Mouse (Mus musculus) heart, adult 2 months (tissue): ENCODE results near the gene Optc.

Source experiments
- CTCF ChIP-seq: fragments of 200-600 bp; IDR thresholded peaks from 2 replicates; pipeline ENCODE4 v1.8.1; 2022; ENCODE audit warnings: antibody characterized with exemption, mild to moderate bottlenecking, moderate library complexity
- EP300 ChIP-seq: fragments of 200-500 bp; IDR thresholded peaks from 2 replicates; pipeline ENCODE4 v1.6.1; 2011; ENCODE audit warnings: low read depth, low read length, control low read depth; ENCODE audit not compliant: insufficient read depth
- POLR2A ChIP-seq: fragments of 200-500 bp; IDR thresholded peaks from 2 replicates; pipeline ENCODE4 v1.6.1; 2011; ENCODE audit warnings: mild to moderate bottlenecking, low read depth, low read length, control low read depth; ENCODE audit not compliant: insufficient read depth

DNA sequence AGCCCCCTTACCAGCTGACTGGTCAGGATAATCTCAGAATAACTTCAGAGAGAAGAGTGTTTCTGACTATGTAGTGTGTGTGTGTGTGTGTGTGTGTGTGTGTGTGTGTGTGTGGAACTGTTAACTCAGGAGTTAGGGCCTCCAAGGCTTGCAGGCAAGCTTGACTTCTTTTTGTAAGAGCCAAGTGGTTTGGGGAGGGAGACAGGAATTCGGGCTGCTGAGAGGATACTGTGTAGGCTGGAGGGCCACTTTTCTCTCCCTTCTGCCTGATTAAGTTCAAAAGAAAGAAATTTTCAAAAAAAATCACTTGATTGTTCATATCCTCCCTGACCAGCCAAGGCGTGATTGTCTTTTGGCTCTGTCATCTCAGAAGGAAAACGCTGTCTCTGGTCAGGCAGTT, 12.6 kb upstream of the Optc start:
- TF ChIP-seq CTCF (no peak), POLR2A (no peak), EP300 (no peak)
